Mouse (Mus musculus) ES-Bruce4 (cell line): ENCODE data around the gene Tlr12.

Experiments used
- CTCF ChIP-seq: IDR thresholded peaks from one replicate; pipeline ENCODE4 v1.8.1; 2011; ENCODE audit warnings: low read depth, low read length
- EP300 ChIP-seq: IDR thresholded peaks from 2 replicates; pipeline ENCODE4 v1.6.1; 2011; ENCODE audit warnings: low read depth, low read length; ENCODE audit not compliant: insufficient read depth
- POLR2A ChIP-seq: IDR thresholded peaks from one replicate; pipeline ENCODE4 v1.8.1; 2011; ENCODE audit warnings: low read length; ENCODE audit not compliant: insufficient read depth

DNA sequence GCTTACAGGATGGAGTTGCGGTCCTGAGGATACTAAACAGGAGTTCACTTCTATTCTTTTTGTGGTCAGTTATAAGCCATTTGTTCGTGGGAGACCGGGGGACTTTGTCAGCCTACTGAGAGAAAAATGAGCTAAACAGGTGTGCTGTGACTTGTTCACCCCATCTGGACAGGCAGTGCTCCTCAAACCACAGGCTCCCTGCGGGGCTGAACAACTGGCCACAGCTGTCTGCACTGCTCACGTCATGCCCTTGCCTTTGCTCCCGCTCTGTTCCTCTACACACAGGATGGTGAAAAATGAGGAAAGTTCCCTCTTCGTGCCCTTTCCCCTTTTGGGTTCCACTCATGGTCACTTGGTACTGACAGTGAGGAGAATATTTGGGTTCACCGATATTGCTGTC, 42.6 kb upstream of the Tlr12 start:
- TF ChIP-seq CTCF = no peak
- TF ChIP-seq EP300 = no peak
- TF ChIP-seq POLR2A = no peak
